Mouse (Mus musculus) adrenal gland, adult 8-10 months (tissue): ENCODE measurements at regions not wholly inside any gene's neighbourhood (a gene's known extent, or its start where the extent isn't known, plus 50 kb on each side); places are given as distances from the start of the nearest gene placed in this dataset.
A peak's percentile ranks its signal among the peaks of the same experiment; 100 is the strongest.
"Not testable (repeated sequence)": the region's sequence is repeated elsewhere in the genome, so short reads cannot be mapped to it uniquely, and the experiment has no call there.

ENCODE experiments used
- DNase-seq: peaks from one replicate; pipeline ENCODE4 v3.0.0; 2022

GRCm38 (mm10) chr5:149815879-149816278 lies 137.8 kb downstream of the B3glct start:
- no peak for DNase-seq

GRCm38 (mm10) chr5:149818812-149819211 lies 140.8 kb downstream of the B3glct start:
- no peak for DNase-seq

- no peak for DNase-seq
Measured at GRCm38 (mm10) chr5:149823821-149824220, 145.8 kb downstream of the B3glct start.

DNA sequence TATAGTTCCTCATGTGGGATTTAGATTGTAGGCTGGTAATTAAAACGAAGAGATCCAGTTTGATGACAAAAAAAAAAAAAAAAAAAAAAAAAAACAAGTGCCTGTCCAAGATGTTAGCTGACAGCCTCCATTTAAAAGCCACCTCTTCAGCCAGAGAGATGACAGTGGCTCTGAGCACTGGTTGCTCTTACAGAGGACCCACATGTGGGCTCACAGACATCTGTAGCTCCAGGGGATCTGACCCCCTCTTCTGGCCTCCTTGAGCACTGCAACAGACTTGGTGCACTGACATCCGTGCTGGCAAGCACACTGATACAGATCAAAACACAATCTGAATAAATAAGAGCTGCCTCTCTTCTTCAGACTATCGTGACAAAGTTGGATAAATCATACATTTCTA lies 149.6 kb downstream of the B3glct start:
- no peak for DNase-seq

DNA sequence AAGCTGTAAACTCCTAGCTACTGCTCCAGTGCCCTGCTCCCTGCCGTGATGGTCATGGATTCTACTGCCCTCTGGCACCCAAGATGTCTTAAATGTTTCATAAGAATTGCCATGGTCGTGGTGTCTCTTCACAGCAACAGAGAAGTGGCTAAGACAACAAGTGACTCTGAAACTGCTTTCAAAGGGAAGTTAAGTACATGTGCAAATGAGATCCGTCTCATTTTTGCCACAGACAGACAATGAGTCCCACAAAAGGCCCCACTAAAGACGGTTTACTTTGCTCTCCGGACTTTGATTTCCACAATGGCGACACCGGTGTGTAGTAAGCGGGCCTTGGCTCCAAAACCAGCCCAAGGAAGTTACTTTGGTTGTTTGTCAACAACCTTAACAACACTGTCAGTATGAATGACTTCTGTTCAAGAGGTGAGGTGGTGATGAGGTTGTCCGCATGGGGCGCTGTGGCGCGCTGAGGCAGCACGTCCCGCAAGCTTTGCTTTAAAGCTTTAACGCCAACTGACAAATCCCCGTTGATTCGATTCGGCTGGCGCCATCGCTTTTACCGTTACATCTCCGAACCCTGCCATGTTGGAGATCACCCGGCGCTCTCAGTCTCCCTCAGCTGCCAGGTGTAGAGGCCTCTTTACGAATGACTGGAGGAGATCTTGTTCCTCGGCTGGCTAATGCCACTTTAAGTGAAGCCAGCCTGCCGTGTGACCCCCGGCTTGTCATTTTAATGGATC lies 153.3 kb downstream of the B3glct start:
- peak; percentile 56 for DNase-seq

GRCm38 (mm10) chr5:149837379-149837778 lies 159.3 kb downstream of the B3glct start:
- DNase-seq = no peak

GRCm38 (mm10) chr5:149842491-149842890 lies 164.5 kb downstream of the B3glct start:
- no peak for DNase-seq

GRCm38 (mm10) chr5:149843310-149843709 lies 165.3 kb downstream of the B3glct start:
- no peak for DNase-seq

DNA sequence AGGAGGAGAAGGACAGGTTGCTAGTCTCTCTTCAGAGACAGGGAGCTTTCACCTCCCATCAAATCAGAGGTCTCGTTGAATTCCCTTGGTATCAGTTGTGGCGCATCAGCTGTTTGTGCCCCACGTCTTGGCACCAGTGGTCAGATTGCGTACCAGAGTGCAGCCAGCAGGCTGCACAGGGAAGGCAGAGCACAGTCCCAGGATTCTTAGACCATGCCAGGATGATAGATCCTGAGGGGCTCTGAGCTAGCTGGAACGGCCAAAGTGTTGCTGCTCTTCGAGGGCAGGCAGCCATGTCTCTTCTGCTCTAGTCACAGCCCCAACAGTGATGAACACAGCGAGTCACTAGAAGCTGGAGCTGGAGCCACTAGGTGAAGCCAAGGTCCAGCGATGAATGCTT lies 167.2 kb downstream of the B3glct start:
- no peak for DNase-seq

GRCm38 (mm10) chr5:149848465-149848864 lies 170.0 kb upstream of the Rxfp2 start:
- DNase-seq = no peak

- DNase-seq = peak; percentile 51
Measured at GRCm38 (mm10) chr5:149851011-149851410, 167.5 kb upstream of the Rxfp2 start.

GRCm38 (mm10) chr5:149852516-149852915 lies 166.0 kb upstream of the Rxfp2 start:
- no peak for DNase-seq

- DNase-seq = no peak
Measured at GRCm38 (mm10) chr5:149856101-149856500, 162.4 kb upstream of the Rxfp2 start.

- no peak for DNase-seq
Measured at GRCm38 (mm10) chr5:149857019-149857418, 161.5 kb upstream of the Rxfp2 start.

DNA sequence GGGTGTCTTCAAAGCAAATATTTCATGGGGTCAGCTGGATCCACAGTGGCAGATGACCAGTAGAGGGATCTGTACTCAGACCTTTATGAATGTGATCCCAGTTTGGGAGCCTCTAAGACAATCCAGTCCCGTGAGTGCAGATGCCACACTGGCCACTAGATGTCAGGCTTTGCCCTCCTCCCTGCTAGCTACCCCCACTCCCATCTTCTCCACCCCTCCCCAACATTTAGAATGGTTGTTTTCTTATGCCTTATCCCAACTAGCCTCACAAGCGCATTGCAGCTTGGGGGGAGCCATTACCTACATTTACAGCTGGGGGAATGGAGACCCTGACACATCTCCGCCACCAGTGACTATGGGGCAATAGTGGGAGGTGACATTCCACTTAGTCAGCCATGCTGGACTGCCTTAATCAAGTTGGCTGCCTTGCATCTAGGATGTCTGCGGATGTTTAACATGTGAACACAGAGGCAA lies 156.9 kb upstream of the Rxfp2 start:
- no peak for DNase-seq

DNA sequence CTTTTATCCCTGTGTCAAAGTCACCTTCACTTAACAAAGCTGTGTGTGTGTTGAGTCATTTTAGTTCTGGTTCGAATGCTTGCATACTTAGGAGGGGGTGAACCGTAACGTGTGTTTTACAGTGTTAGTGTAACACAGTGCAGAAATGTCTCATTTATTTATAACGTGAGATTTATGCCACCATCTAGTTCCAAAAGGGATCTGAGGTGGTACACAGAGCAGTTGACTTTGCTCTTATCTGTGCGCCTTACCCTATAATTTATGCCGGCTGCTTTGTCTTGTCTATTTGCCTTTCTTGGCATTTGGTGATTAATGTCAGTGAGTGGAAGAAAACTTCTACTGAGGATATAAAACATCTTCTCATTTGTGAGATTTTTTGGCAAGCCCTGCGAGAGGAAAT lies 150.5 kb upstream of the Rxfp2 start:
- DNase-seq = no peak

DNA sequence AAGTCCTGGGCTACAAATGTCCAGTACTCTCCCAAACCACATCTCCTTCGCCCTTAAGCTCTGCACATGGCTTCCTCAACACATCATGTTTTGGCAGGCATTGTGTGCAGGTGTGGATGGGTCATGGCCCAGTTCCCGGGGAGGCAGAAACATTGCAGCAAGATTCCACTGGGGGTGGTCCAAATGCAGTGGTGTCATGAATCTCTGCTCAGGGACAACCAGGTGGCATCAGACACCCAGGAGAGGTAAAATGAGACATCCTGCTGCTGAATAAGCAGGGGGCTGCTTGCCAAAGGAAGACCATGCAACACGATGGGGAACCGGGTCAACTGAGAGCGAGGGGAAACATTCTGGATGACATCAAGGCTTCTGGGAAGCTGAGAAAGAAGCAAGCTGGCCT lies 149.0 kb upstream of the Rxfp2 start:
- DNase-seq = no peak

DNA sequence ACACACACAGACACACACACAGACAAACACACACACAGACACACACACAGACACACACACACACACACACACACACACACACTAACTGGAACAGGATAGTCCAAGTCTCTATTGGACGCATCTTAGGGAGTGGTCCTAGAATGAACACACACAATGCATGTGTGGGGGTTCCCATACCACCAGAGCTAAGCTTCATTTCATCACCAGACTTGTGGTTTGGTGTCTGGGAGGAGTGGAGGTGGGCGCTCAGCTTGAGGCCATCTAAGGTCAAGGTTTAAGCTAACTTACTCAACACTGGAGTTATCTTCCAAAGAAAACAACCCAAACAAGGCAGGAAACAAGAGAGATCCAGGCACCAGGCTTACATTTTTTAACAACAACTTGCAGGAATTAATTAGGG lies 147.9 kb upstream of the Rxfp2 start:
- no peak for DNase-seq

GRCm38 (mm10) chr5:149871521-149871920 lies 147.0 kb upstream of the Rxfp2 start:
- no peak for DNase-seq

DNA sequence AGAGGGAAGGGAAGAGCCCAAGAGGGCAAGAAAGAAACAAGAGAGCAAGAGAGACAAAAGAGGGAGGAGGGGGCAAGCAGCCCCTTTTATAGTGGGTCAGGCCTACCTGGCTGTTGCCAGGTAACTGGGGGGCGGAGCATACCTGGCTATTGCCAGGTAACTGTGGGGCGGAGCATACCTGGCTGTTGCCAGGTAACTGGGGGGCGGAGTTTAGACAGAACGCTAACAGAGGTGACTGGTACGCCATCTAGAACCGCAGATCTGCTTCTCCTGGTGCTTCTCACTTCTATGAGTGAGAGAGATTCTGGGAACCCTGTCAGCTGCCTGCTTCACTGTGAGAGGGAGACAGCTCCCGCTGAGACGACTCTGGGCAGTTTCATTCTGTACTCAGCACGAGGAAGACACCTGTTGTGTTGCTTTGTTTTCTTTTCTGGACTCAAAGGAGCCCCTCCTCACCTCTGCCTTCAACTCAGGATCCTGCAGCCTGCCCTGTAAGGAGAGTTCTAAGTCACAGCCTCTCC lies 144.9 kb upstream of the Rxfp2 start:
- DNase-seq = no peak

- DNase-seq = no peak
Measured at GRCm38 (mm10) chr5:149874342-149874741, 144.1 kb upstream of the Rxfp2 start.

DNA sequence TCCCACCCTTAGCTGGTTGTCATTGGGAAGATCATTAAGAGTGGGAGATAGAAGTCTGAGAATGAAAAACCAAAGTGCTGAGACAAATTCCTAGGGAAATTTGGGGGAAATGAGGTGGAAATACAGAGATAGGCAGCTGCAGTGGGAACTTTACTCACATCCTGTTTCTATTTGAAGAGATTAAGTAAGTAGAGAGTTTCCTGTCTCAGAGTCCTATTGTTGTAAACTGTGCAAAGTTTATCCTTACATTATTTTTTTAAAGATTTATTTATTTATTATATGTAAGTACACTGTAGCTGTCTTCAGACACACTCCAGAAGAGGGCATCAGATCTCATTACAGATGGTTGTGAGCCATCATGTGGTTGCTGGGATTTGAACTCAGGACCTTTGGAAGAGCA lies 126.0 kb upstream of the Rxfp2 start:
- DNase-seq = not testable (repeated sequence)

DNA sequence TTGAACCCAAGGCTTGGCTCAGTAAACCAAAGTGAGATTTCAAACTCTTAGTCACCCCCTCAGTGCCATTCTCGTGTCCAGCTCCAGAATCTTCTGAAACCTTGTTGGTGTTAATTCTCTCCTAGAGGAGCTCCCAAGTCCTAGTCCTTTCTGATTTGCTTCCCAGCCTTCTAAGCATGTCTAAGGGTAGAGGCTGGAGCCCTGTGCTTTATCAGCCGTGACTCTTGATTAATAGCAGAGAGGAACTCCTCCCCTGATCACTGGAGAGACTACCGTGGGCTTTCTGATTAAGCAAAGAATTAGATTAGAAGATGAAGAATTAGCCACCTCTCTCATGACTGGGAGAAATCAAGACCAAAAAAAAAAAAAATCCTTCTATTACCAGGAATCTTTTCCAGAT lies 111.5 kb upstream of the Rxfp2 start:
- DNase-seq = no peak

GRCm38 (mm10) chr5:149908376-149909078 lies 109.9 kb upstream of the Rxfp2 start:
- DNase-seq = no peak
